Mouse (Mus musculus) ovary, adult 18-20 months (tissue): Measurements from ENCODE around the gene Sprr2a2.
"Not testable (repeated sequence)": the region's sequence is repeated elsewhere in the genome, so short reads cannot be mapped to it uniquely, and the experiment has no call there.

ENCODE experiments used
- DNase-seq: peaks from one replicate; pipeline ENCODE4 v3.0.0; 2022; ENCODE audit warnings: low spot score, mixed read lengths

The Sprr2a2 gene

GRCm38 (mm10) chr3:92274018-92274417 is 58.3 kb downstream of the Sprr2a2 start:
- DNase-seq: not testable (repeated sequence)

GRCm38 (mm10) chr3:92279663-92280062 is 63.9 kb downstream of the Sprr2a2 start:
- not testable (repeated sequence) for DNase-seq

GRCm38 (mm10) chr3:92280963-92281606 is 65.4 kb downstream of the Sprr2a2 start:
- not testable (repeated sequence) for DNase-seq

GRCm38 (mm10) chr3:92285101-92285500 is 69.4 kb downstream of the Sprr2a2 start, which contains the start of gene Sprr2a3:
Sprr2a3 (plus strand) TSS chr3:92285417.
- not testable (repeated sequence) for DNase-seq

- DNase-seq: not testable (repeated sequence)
Observed at GRCm38 (mm10) chr3:92288489-92288888, 72.8 kb downstream of the Sprr2a2 start.
